10 mouse cellular contexts compared by ENCODE assay signal in genomic region chr10:60290026-60290738, GRCm38 (mm10). TPM values are rescaled to one million over a fixed set of nuclear protein-coding genes. Genes with fewer than 3 reads are reported as not detected.
DNase-seq lines count a peak whose midpoint lies in the region; ATAC-seq lines count a peak whose summit lies in the region.
"Had no signal": no experiment of that assay in that cellular context is flagged by ENCODE, and none has a peak within 500 bp of the region (broad histone marks: within the 10 kb centered on the region; RNA-seq: fewer than 3 reads in every experiment).

No protein-coding gene starts in this region.

- peak overlapping the region; percentile 50; the same call in 1 of the 2 replicates for H3K27ac ChIP-seq in limb, embryonic 12.5 days
- H3K27ac ChIP-seq in limb, embryonic 10.5 days: no peak overlapping the region
- H3K27ac ChIP-seq: forebrain, embryonic 15.5 days; neural tube, embryonic 12.5 days had no signal

- no peak overlapping the region for H3K4me3 ChIP-seq in limb, embryonic 12.5 days (replicated peaks)
- no peak overlapping the region for H3K4me3 ChIP-seq in limb, embryonic 10.5 days
- H3K4me3 ChIP-seq: forebrain, embryonic 15.5 days; neural tube, embryonic 12.5 days had no signal

- no peaks in the 10 kb centered on the region for H3K27me3 ChIP-seq in limb, embryonic 12.5 days
- no peaks in the 10 kb centered on the region for H3K27me3 ChIP-seq in limb, embryonic 10.5 days (ENCODE audit: low read depth, poor library complexity, severe bottlenecking)
- H3K27me3 ChIP-seq: forebrain, embryonic 15.5 days; neural tube, embryonic 12.5 days had no signal

- H3K9me3 ChIP-seq in limb, embryonic 12.5 days: no peaks in the 10 kb centered on the region
- H3K9me3 ChIP-seq in limb, embryonic 10.5 days (replicated peaks): no peaks in the 10 kb centered on the region
- H3K9me3 ChIP-seq: forebrain, embryonic 15.5 days; neural tube, embryonic 12.5 days had no signal

- peaks cover 38% of the 10 kb centered on the region for H3K4me1 ChIP-seq in limb, embryonic 12.5 days (replicated peaks)
- peaks cover 37% of the 10 kb centered on the region for H3K4me1 ChIP-seq in limb, embryonic 10.5 days

- ATAC-seq in limb, embryonic 12.5 days (ENCODE audit: insufficient number of reproducible peaks, insufficient read depth, low FRiP score, low TSS enrichment, low read depth): no peak
- ATAC-seq in megakaryocyte progenitor cell, adult 5-6 weeks (replicated peaks; ENCODE audit: poor library complexity): peak; percentile 12; the same call in 1 of the 2 replicates
- ATAC-seq: forebrain, embryonic 15.5 days had no signal

- WGBS in limb, embryonic 12.5 days: 69% methylated on average over 7 of the region's 7 CpGs
- 69% methylated on average over 7 of the region's 7 CpGs for WGBS in limb, embryonic 10.5 days

- no peak overlapping the region for H3K9ac ChIP-seq in limb, embryonic 12.5 days (replicated peaks)
- H3K9ac ChIP-seq: forebrain, embryonic 15.5 days; neural tube, embryonic 12.5 days had no signal

- no peak overlapping the region for H3K4me2 ChIP-seq in limb, embryonic 12.5 days
- H3K4me2 ChIP-seq: forebrain, embryonic 15.5 days; neural tube, embryonic 12.5 days had no signal

- peaks cover 39% of the 10 kb centered on the region for H3K36me3 ChIP-seq in limb, embryonic 12.5 days
- H3K36me3 ChIP-seq in limb, embryonic 10.5 days: peaks cover 38% of the 10 kb centered on the region

- peak; percentile 58 for DNase-seq in gastrocnemius, adult 18-20 months (ENCODE audit: low spot score)
- no peak for DNase-seq in gastrocnemius, postnatal 4 days (ENCODE audit: low spot score in 2 of 2)
- DNase-seq in limb, embryonic 10.5 days (ENCODE audit: low spot score): no peak
- peak; percentile 35 for DNase-seq in c-Kit-positive CD71-positive TER-119-negative erythroid progenitor cells, embryonic 14.5 days (ENCODE audit: low read depth)
- no peak for DNase-seq in urinary bladder, postnatal 36 days (ENCODE audit: low spot score in 2 of 2)
- DNase-seq in adrenal gland, postnatal 4 days (ENCODE audit: low spot score in 2 of 2): no peak

RNA-seq across cellular contexts. Expression of gene Psap, which starts 12.8 kb away (rescaled TPM):
- 100 to 1,000 TPM; 764 to 769 TPM for total RNA-seq in gastrocnemius, adult 18-20 months (2021)
- total RNA-seq in gastrocnemius, postnatal 4 days (2021): 100 to 1,000 TPM; 457 to 468 TPM
- 65.4 and 66.5 TPM in 2 replicates for polyA plus RNA-seq in limb, embryonic 12.5 days (2016; fragmentation: Nextera tagmentation; extraction: Ambion mirVana)
- polyA plus RNA-seq in limb, embryonic 10.5 days (2016; fragmentation: Nextera tagmentation; extraction: Ambion mirVana): 36.2 and 41.0 TPM in 2 replicates
- total RNA-seq in megakaryocyte progenitor cell, adult 5-6 weeks (2015): 173 and 221 TPM in 2 replicates
- total RNA-seq in megakaryocyte progenitor cell, adult 5-6 weeks (2017): 222 and 258 TPM in 2 replicates
- 100 to 1,000 TPM; 671 to 696 TPM for total RNA-seq in adrenal gland, postnatal 4 days (2021)

RNA-seq across cellular contexts. Expression of gene Vsir, which starts 56.5 kb away (rescaled TPM):
- total RNA-seq in gastrocnemius, adult 18-20 months (2021): 1 to 10 TPM; 3.8 to 4.6 TPM
- total RNA-seq in gastrocnemius, postnatal 4 days (2021): 10 to 100 TPM; 16.9 to 17.9 TPM
- 1.7 and 1.8 TPM in 2 replicates for polyA plus RNA-seq in limb, embryonic 12.5 days (2016; fragmentation: Nextera tagmentation; extraction: Ambion mirVana)
- 1.1 and 2.0 TPM in 2 replicates for polyA plus RNA-seq in limb, embryonic 10.5 days (2016; fragmentation: Nextera tagmentation; extraction: Ambion mirVana)
- total RNA-seq in megakaryocyte progenitor cell, adult 5-6 weeks (2015): 43.4 and 55.3 TPM in 2 replicates
- 119 and 123 TPM in 2 replicates for total RNA-seq in megakaryocyte progenitor cell, adult 5-6 weeks (2017)
- 10 to 100 TPM; 15.7 to 16.5 TPM for total RNA-seq in adrenal gland, postnatal 4 days (2021)

Comparison
In these comparisons a context has a peak if more than half of its experiments do, and no peak if none do; other contexts are left out.
1. DNase-seq: peak in gastrocnemius, adult 18-20 months (single experiment) and c-Kit-positive CD71-positive TER-119-negative erythroid progenitor cells, embryonic 14.5 days (single experiment); none in gastrocnemius, postnatal 4 days (0 of 2), limb, embryonic 10.5 days (single experiment), urinary bladder, postnatal 36 days (0 of 2) and adrenal gland, postnatal 4 days (0 of 2).